Mouse (Mus musculus) neural tube, embryonic 12.5 days (tissue): ENCODE measurements around the gene Sfpq. TPM values are rescaled to one million over a fixed set of nuclear protein-coding genes. Genes with fewer than 3 reads are reported as not detected.

Experiments
- ATAC-seq: fragments of 200-750 bp; cut with Nextera tagmentation; 2 replicates; pipeline ENCODE4 v1.8.0; 2017; ENCODE audit warnings: low read depth, mild to moderate bottlenecking, moderate TSS enrichment, moderate library complexity; ENCODE audit not compliant: low FRiP score
- H3K27ac ChIP-seq: fragments of 300-500 bp; sonication (generic); 2 replicates; pipeline ENCODE4 v1.5.1; 2016
- H3K27me3 ChIP-seq: fragments of 300-500 bp; sonication (generic); replicated peaks from 2 replicates; pipeline ENCODE4 v1.6.1; 2016; ENCODE audit warnings: mild to moderate bottlenecking
- H3K36me3 ChIP-seq: fragments of 300-500 bp; sonication (generic); 2 replicates; pipeline ENCODE4 v1.6.1; 2016; ENCODE audit warnings: mild to moderate bottlenecking
- H3K4me1 ChIP-seq: fragments of 300-500 bp; sonication (generic); 2 replicates; pipeline ENCODE4 v1.6.1; 2016
- H3K4me2 ChIP-seq: fragments of 300-500 bp; sonication (generic); replicated peaks from 2 replicates; pipeline ENCODE4 v1.6.1; 2016; ENCODE audit warnings: mild to moderate bottlenecking
- H3K4me3 ChIP-seq: fragments of 300-500 bp; sonication (generic); 2 replicates; pipeline ENCODE4 v1.5.1; 2016
- H3K9ac ChIP-seq: fragments of 300-500 bp; sonication (generic); 2 replicates; pipeline ENCODE4 v1.6.1; 2016; ENCODE audit warnings: mild to moderate bottlenecking
- H3K9me3 ChIP-seq: fragments of 300-500 bp; sonication (generic); 2 replicates; pipeline ENCODE4 v1.6.1; 2016; ENCODE audit warnings: mild to moderate bottlenecking
- WGBS: fragments of 180-500 bp; shearing (Covaris S2); methylation state at CpG from one replicate; pipeline ENCODE4 v1.1.7; 2016; 5-methylcytosine and 5-hydroxymethylcytosine counted together
- polyA plus RNA-seq: library from polyadenylated mRNA; unstranded; fragments of >200 nt; fragmentation: Nextera tagmentation; extraction: Ambion mirVana; gene quantifications from 2 replicates; pipeline ENCODE4 v1.2.1, GENCODE M21; 2016

Sfpq gene
- polyA plus RNA-seq, 1 experiment from 2014 or later = 183 TPM

GRCm38 (mm10) chr4:127080806-127081205 lies 59.7 kb downstream of the Sfpq start:
- Histone ChIP-seq H3K36me3 (no peaks in the 10 kb centered on the region), H3K9me3 (no peaks in the 10 kb centered on the region), H3K4me1 (peaks cover 6% of the 10 kb centered on the region; the same call in 1 of the 2 replicates), H3K27me3 (no peaks in the 10 kb centered on the region), H3K27ac (no peak overlapping the region), H3K9ac (no peak overlapping the region), H3K4me3 (no peak overlapping the region), H3K4me2 (no peak overlapping the region)
- 38% methylated on average over 1 of the region's 1 CpGs for WGBS
- no peak for ATAC-seq

- no peak overlapping the region for H3K4me3 ChIP-seq
- WGBS = 89% methylated on average over 2 of the region's 2 CpGs
- no peaks in the 10 kb centered on the region for H3K27me3 ChIP-seq
- H3K9ac ChIP-seq = no peak overlapping the region
- H3K4me2 ChIP-seq = no peak overlapping the region
- ATAC-seq = no peak
- H3K4me1 ChIP-seq = 0 out of 2 replicates have a peak, but pooled peaks cover 1% of the 10 kb centered on the region
- H3K9me3 ChIP-seq = no peaks in the 10 kb centered on the region
- no peaks in the 10 kb centered on the region for H3K36me3 ChIP-seq
- H3K27ac ChIP-seq = no peak overlapping the region
Observed at GRCm38 (mm10) chr4:127083131-127083530, 62.0 kb downstream of the Sfpq start.

GRCm38 (mm10) chr4:127085761-127086160 lies 64.6 kb downstream of the Sfpq start:
- peaks cover 11% of the 10 kb centered on the region; the same call in 1 of the 2 replicates for H3K36me3 ChIP-seq
- H3K9me3 ChIP-seq = no peaks in the 10 kb centered on the region
- H3K4me3 ChIP-seq = no peak overlapping the region
- ATAC-seq = no peak
- no peaks in the 10 kb centered on the region for H3K27me3 ChIP-seq
- 89% methylated on average over 1 of the region's 1 CpGs for WGBS
- no peak overlapping the region for H3K27ac ChIP-seq
- H3K4me1 ChIP-seq = no peaks in the 10 kb centered on the region
- no peak overlapping the region for H3K9ac ChIP-seq
- no peak overlapping the region for H3K4me2 ChIP-seq

Other genes starting within 250 kb of the Sfpq start
- gene Zmym4, start 53.2 kb upstream of the Sfpq start, polyA plus RNA-seq = 34.6 and 36.2 TPM in 2 replicates
- 25.9 and 27.1 TPM in 2 replicates for gene Zmym1, start 39.8 kb downstream of the Sfpq start, polyA plus RNA-seq
- gene Zmym6, start 56.1 kb downstream of the Sfpq start, polyA plus RNA-seq = 32.5 and 33.1 TPM in 2 replicates
- 13.9 and 15.4 TPM in 2 replicates for gene Tmem35b, start 102.4 kb downstream of the Sfpq start, polyA plus RNA-seq
- 10.8 and 11.7 TPM in 2 replicates for gene Dlgap3, start 147.9 kb downstream of the Sfpq start, polyA plus RNA-seq
- gene Smim12, start 222.5 kb downstream of the Sfpq start, polyA plus RNA-seq = 52.2 and 58.3 TPM in 2 replicates